Mouse (Mus musculus) testis, adult 2 months (tissue): ENCODE results near the gene Cmtm8. TPM values are rescaled to one million over a fixed set of nuclear protein-coding genes. Genes with fewer than 3 reads are reported as not detected.
A peak's percentile ranks its signal among the peaks of the same experiment; 100 is the strongest.

Experiments used
- H3K27ac ChIP-seq: fragments of 200-500 bp; 2 replicates; pipeline ENCODE4 v1.5.1; 2012; ENCODE audit warnings: low read depth, low read length; ENCODE audit not compliant: control insufficient read depth, insufficient read depth
- H3K27me3 ChIP-seq: fragments of 200-500 bp; 2 replicates; pipeline ENCODE4 v1.6.1; 2012; ENCODE audit warnings: mild to moderate bottlenecking, low read length, moderate library complexity; ENCODE audit not compliant: control insufficient read depth, insufficient read depth
- H3K36me3 ChIP-seq: fragments of 200-500 bp; 2 replicates; pipeline ENCODE4 v1.6.1; 2012; ENCODE audit warnings: mild to moderate bottlenecking, low read length; ENCODE audit not compliant: control insufficient read depth, insufficient read depth
- H3K4me1 ChIP-seq: fragments of 200-500 bp; 2 replicates; pipeline ENCODE4 v1.6.1; 2012; ENCODE audit warnings: low read length; ENCODE audit not compliant: control insufficient read depth, insufficient read depth
- H3K4me3 ChIP-seq: fragments of 200-500 bp; 2 replicates; pipeline ENCODE4 v1.5.1; 2012; ENCODE audit warnings: low read depth, mild to moderate bottlenecking, low read length, moderate library complexity, mixed read lengths; ENCODE audit not compliant: control insufficient read depth
- CTCF ChIP-seq: fragments of 200-500 bp; IDR thresholded peaks from 2 replicates; pipeline ENCODE4 v1.5.1; 2012; ENCODE audit warnings: low read depth, mild to moderate bottlenecking, inconsistent platforms, low read length, moderate library complexity; ENCODE audit not compliant: control insufficient read depth, insufficient read depth, insufficient replicate concordance
- POLR2A ChIP-seq: fragments of 200-500 bp; IDR thresholded peaks from 2 replicates; pipeline ENCODE4 v1.6.1; 2012; ENCODE audit warnings: low read depth, mild to moderate bottlenecking, inconsistent platforms, low read length, moderate library complexity; ENCODE audit not compliant: control insufficient read depth
- polyA plus RNA-seq: library from polyadenylated mRNA; depleted of rRNA; stranded (reverse); fragments of >200 nt; gene quantifications from 2 replicates; pipeline ENCODE4 v1.2.3, GENCODE M21; 2012

The Cmtm8 gene
- polyA plus RNA-seq, 1 experiment: 1.7 TPM

GRCm38 (mm10) chr9:114771565-114771964, 72.4 kb downstream of the Cmtm8 start:
- no peaks in the 10 kb centered on the region for H3K36me3 ChIP-seq
- no peak overlapping the region for H3K27ac ChIP-seq
- no peak overlapping the region for H3K4me3 ChIP-seq
- no peaks in the 10 kb centered on the region for H3K27me3 ChIP-seq
- TF ChIP-seq CTCF (no peak), POLR2A (no peak)
- H3K4me1 ChIP-seq: no peaks in the 10 kb centered on the region

- TF ChIP-seq POLR2A (no peak), CTCF (no peak)
- no peaks in the 10 kb centered on the region for H3K4me1 ChIP-seq
- H3K4me3 ChIP-seq: no peak overlapping the region
- no peaks in the 10 kb centered on the region for H3K36me3 ChIP-seq
- no peaks in the 10 kb centered on the region for H3K27me3 ChIP-seq
- no peak overlapping the region for H3K27ac ChIP-seq
Observed at GRCm38 (mm10) chr9:114770224-114770623, 73.7 kb downstream of the Cmtm8 start.

GRCm38 (mm10) chr9:114768066-114768465, 75.9 kb downstream of the Cmtm8 start:
- H3K36me3 ChIP-seq: no peaks in the 10 kb centered on the region
- H3K4me3 ChIP-seq: no peak overlapping the region
- H3K27ac ChIP-seq: peak overlapping the region; percentile 54; the same call in 1 of the 2 replicates
- no peaks in the 10 kb centered on the region; the same call in 1 of the 2 replicates for H3K4me1 ChIP-seq
- H3K27me3 ChIP-seq: no peaks in the 10 kb centered on the region
- no peak for TF ChIP-seq CTCF
- TF ChIP-seq POLR2A: no peak; the same call in 1 of the 2 replicates

- no peaks in the 10 kb centered on the region; the same call in 1 of the 2 replicates for H3K4me1 ChIP-seq
- 0 out of 2 replicates have a peak overlapping the region, but pooled peaks have one; percentile 19 for H3K27ac ChIP-seq
- H3K4me3 ChIP-seq: no peak overlapping the region
- H3K27me3 ChIP-seq: no peaks in the 10 kb centered on the region
- TF ChIP-seq CTCF (no peak), POLR2A (no peak; the same call in 1 of the 2 replicates)
- no peaks in the 10 kb centered on the region for H3K36me3 ChIP-seq
Observed at GRCm38 (mm10) chr9:114767507-114767906, 76.4 kb downstream of the Cmtm8 start.

- no peak overlapping the region for H3K4me3 ChIP-seq
- H3K27ac ChIP-seq: no peak overlapping the region
- TF ChIP-seq CTCF: no peak
- no peak for TF ChIP-seq POLR2A
- H3K36me3 ChIP-seq: no peaks in the 10 kb centered on the region
- H3K4me1 ChIP-seq: no peaks in the 10 kb centered on the region; the same call in 1 of the 2 replicates
- no peaks in the 10 kb centered on the region for H3K27me3 ChIP-seq
Observed at GRCm38 (mm10) chr9:114767030-114767429, 76.9 kb downstream of the Cmtm8 start.

- no peaks in the 10 kb centered on the region for H3K36me3 ChIP-seq
- H3K27ac ChIP-seq: no peak overlapping the region
- peak; percentile 24; the same call in 1 of the 2 replicates for TF ChIP-seq CTCF
- TF ChIP-seq POLR2A: no peak
- H3K4me3 ChIP-seq: no peak overlapping the region
- H3K27me3 ChIP-seq: no peaks in the 10 kb centered on the region
- H3K4me1 ChIP-seq: no peaks in the 10 kb centered on the region; the same call in 1 of the 2 replicates
Observed at GRCm38 (mm10) chr9:114763341-114763740, 80.6 kb downstream of the Cmtm8 start.

- no peaks in the 10 kb centered on the region for H3K36me3 ChIP-seq
Observed at GRCm38 (mm10) chr9:114761848-114762247, 82.1 kb downstream of the Cmtm8 start.

More at GRCm38 (mm10) chr9:114761848-114762247, 82.1 kb downstream of the Cmtm8 start:
- Histone ChIP-seq H3K4me3 (no peak overlapping the region), H3K27ac (no peak overlapping the region), H3K27me3 (no peaks in the 10 kb centered on the region), H3K4me1 (no peaks in the 10 kb centered on the region; the same call in 1 of the 2 replicates)
- no peak for TF ChIP-seq CTCF
- TF ChIP-seq POLR2A: no peak
